In the genomic region with DNA sequence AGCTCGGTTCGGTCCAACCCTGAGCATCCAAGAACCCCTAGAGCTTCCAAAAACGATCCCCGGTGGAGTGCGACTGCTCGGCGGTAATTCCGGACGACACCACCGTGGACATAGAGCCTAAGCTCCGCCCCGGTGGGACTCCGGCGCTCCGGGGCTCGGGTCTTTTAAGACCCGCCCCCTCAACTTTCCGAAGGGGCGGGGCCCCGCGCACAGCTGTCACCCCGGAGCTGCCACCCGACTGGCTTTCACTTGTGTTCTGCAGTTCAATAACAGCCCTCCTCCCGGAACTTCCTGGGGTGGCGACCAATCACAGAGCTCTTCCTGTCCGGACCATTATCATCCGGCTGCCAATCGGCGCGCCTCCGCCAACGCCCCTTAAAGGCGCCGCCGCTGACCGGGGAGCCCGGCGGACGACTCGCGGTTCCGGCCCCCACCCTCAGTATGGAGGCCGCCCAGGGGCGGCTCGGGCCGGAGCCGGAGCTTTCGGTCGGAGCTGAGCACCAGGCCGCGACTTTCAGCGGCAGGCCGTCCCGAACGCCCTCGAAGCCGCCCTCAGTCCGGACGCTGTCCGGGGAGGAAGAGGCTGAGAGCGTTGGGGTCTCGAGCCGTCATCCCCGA, we compare ENCODE assay signal across 8 mouse cellular contexts. TPM values are rescaled to one million over a fixed set of nuclear protein-coding genes. Genes with fewer than 3 reads are reported as not detected.
DNase-seq lines count a peak whose midpoint lies in the region; ATAC-seq and TF ChIP-seq lines count a peak whose summit lies in the region.

TSS of gene Borcs6 (plus strand) at position 361 of the 618 bp plus-strand sequence.

- H3K4me3 ChIP-seq in C2C12 (ENCODE audit: insufficient read depth, poor library complexity, severe bottlenecking): peak within 1 kb of the TSS; percentile 93
- peak within 1 kb of the TSS; percentile 77 for H3K4me3 ChIP-seq in erythroblast, embryonic 14.5 days (replicated peaks)
- H3K4me3 ChIP-seq in heart, embryonic 12.5 days: peak within 1 kb of the TSS; percentile 79
- H3K4me3 ChIP-seq in liver, embryonic 12.5 days: peak within 1 kb of the TSS; percentile 92
- H3K4me3 ChIP-seq in stomach, embryonic 15.5 days (replicated peaks): peak within 1 kb of the TSS; percentile 92

- H3K36me3 ChIP-seq in C2C12 (ENCODE audit: control insufficient read depth, insufficient read depth): no peaks in the 10 kb centered on the region
- H3K36me3 ChIP-seq in erythroblast, embryonic 14.5 days (ENCODE audit: control insufficient read depth): peaks cover 7% of the 10 kb centered on the region
- H3K36me3 ChIP-seq in heart, embryonic 12.5 days: no peaks in the 10 kb centered on the region
- 0 out of 2 replicates have a peak, but pooled peaks cover 2% of the 10 kb centered on the region for H3K36me3 ChIP-seq in liver, embryonic 12.5 days
- no peaks in the 10 kb centered on the region for H3K36me3 ChIP-seq in stomach, embryonic 15.5 days

- no peaks in the 10 kb centered on the region for H3K79me3 ChIP-seq in C2C12 (ENCODE audit: low read depth)

- peak within 1 kb of the TSS; percentile 86 for H3K9ac ChIP-seq in heart, embryonic 12.5 days
- peak within 1 kb of the TSS; percentile 94 for H3K9ac ChIP-seq in liver, embryonic 12.5 days
- peak within 1 kb of the TSS; percentile 83 for H3K9ac ChIP-seq in stomach, embryonic 15.5 days

- H3K79me2 ChIP-seq in C2C12 (ENCODE audit: control insufficient read depth, insufficient read depth): peaks cover 9% of the 10 kb centered on the region

- H3K4me2 ChIP-seq in heart, embryonic 12.5 days: peak within 1 kb of the TSS; percentile 94
- H3K4me2 ChIP-seq in liver, embryonic 12.5 days: peak within 1 kb of the TSS; percentile 91
- peak within 1 kb of the TSS; percentile 82 for H3K4me2 ChIP-seq in stomach, embryonic 15.5 days

- H3K27ac ChIP-seq in heart, embryonic 12.5 days (ENCODE audit: poor library complexity, severe bottlenecking): peak within 1 kb of the TSS; percentile 95
- H3K27ac ChIP-seq in liver, embryonic 12.5 days: peak within 1 kb of the TSS; percentile 90
- peak within 1 kb of the TSS; percentile 94 for H3K27ac ChIP-seq in stomach, embryonic 15.5 days

- H3K4me1 ChIP-seq in erythroblast, embryonic 14.5 days (ENCODE audit: control insufficient read depth): peaks cover 60% of the 10 kb centered on the region
- H3K4me1 ChIP-seq in heart, embryonic 12.5 days (replicated peaks): peaks cover 24% of the 10 kb centered on the region
- H3K4me1 ChIP-seq in liver, embryonic 12.5 days: peaks cover 41% of the 10 kb centered on the region
- peaks cover 18% of the 10 kb centered on the region for H3K4me1 ChIP-seq in stomach, embryonic 15.5 days

- no peaks in the 10 kb centered on the region for H3K9me3 ChIP-seq in erythroblast, embryonic 14.5 days (ENCODE audit: control insufficient read depth, low read length)
- no peaks in the 10 kb centered on the region for H3K9me3 ChIP-seq in heart, embryonic 12.5 days (replicated peaks)
- no peaks in the 10 kb centered on the region for H3K9me3 ChIP-seq in liver, embryonic 12.5 days (replicated peaks)
- no peaks in the 10 kb centered on the region for H3K9me3 ChIP-seq in stomach, embryonic 15.5 days

- peak; percentile 100 for DNase-seq in brain, embryonic 14.5 days (ENCODE audit: low read depth)
- peak; percentile 96 for DNase-seq in kidney, postnatal 10 days
- DNase-seq in natural killer cell, adult 2 months (ENCODE audit: low spot score in 2 of 2): peak; percentile 92 to 94

- no peak for TF ChIP-seq CTCF in C2C12 (IDR thresholded peaks at IDR 0.05; ENCODE audit: control insufficient read depth, insufficient read depth, insufficient read length)
- TF ChIP-seq CTCF in brain, embryonic 14.5 days (IDR thresholded peaks at IDR 0.05; ENCODE audit: borderline replicate concordance, extremely low read depth, insufficient read depth, insufficient read length): no peak

- H3ac ChIP-seq in C2C12 (ENCODE audit: control insufficient read depth, insufficient read length, low read depth): peak within 1 kb of the TSS; percentile 93

- WGBS in heart, embryonic 12.5 days: under 1% methylated on average over 64 of the region's 64 CpGs
- WGBS in liver, embryonic 12.5 days (ENCODE audit: insufficient replicate concordance): under 1% methylated on average over 64 of the region's 64 CpGs
- under 1% methylated on average over 64 of the region's 64 CpGs for WGBS in stomach, embryonic 15.5 days

- peak; percentile 92 for ATAC-seq in heart, embryonic 12.5 days (ENCODE audit: insufficient number of reproducible peaks, low FRiP score)
- ATAC-seq in liver, embryonic 12.5 days: peak; percentile 86
- ATAC-seq in stomach, embryonic 15.5 days (ENCODE audit: insufficient read depth, low FRiP score, low read depth): peak; percentile 92

- TF ChIP-seq POLR2A in brain, embryonic 14.5 days (IDR thresholded peaks at IDR 0.05; ENCODE audit: borderline replicate concordance, extremely low read depth, insufficient read depth, insufficient read length, poor library complexity, severe bottlenecking): peak; percentile 76

- no peaks in the 10 kb centered on the region for H3K27me3 ChIP-seq in C2C12 (ENCODE audit: control insufficient read depth, insufficient read depth, insufficient read length)
- H3K27me3 ChIP-seq in erythroblast, embryonic 14.5 days (ENCODE audit: control insufficient read depth): no peaks in the 10 kb centered on the region
- no peaks in the 10 kb centered on the region for H3K27me3 ChIP-seq in heart, embryonic 12.5 days (replicated peaks)
- H3K27me3 ChIP-seq in liver, embryonic 12.5 days (replicated peaks): no peaks in the 10 kb centered on the region
- no peaks in the 10 kb centered on the region for H3K27me3 ChIP-seq in stomach, embryonic 15.5 days (replicated peaks)

TF ChIP-seq in C2C12, 6 proteins besides CTCF, POLR2A, EP300 and RAD21:
- no peak for TF ChIP-seq CEBPB (IDR thresholded peaks at IDR 0.05; ENCODE audit: low read depth)
- no peak for TF ChIP-seq MYOG (IDR thresholded peaks at IDR 0.05; ENCODE audit: control insufficient read depth, extremely low read depth, insufficient read length)
- no peak for TF ChIP-seq USF1 (IDR thresholded peaks at IDR 0.05; ENCODE audit: low read depth)
- TF ChIP-seq FOSL1 (IDR thresholded peaks at IDR 0.05; ENCODE audit: insufficient read depth, low read length, poor library complexity, severe bottlenecking): no peak
- no peak for TF ChIP-seq MAX (IDR thresholded peaks at IDR 0.05)
- no peak for TF ChIP-seq MYOD1 (IDR thresholded peaks at IDR 0.05; ENCODE audit: control insufficient read depth, insufficient read length, low read depth)
TF ChIP-seq in C2C12: peak in this region for 0.

RNA-seq across cellular contexts. Expression of gene Borcs6, which starts in this region (rescaled TPM):
- polyA plus RNA-seq in C2C12 (2012; fragmentation: generic; extraction: Trizol): 14.3 TPM
- polyA plus RNA-seq in brain, embryonic 14.5 days (2012; rRNA removed): 19.6 and 22.1 TPM in 2 replicates
- 2.0 and 2.4 TPM in 2 replicates for polyA plus RNA-seq in erythroblast, embryonic 14.5 days (2012)
- 10.7 and 13.6 TPM in 2 replicates for polyA plus RNA-seq in heart, embryonic 12.5 days (2016; fragmentation: Nextera tagmentation; extraction: Ambion mirVana)
- polyA plus RNA-seq in liver, embryonic 12.5 days (2016; fragmentation: Nextera tagmentation; extraction: Ambion mirVana): 5.3 and 6.1 TPM in 2 replicates
- polyA plus RNA-seq in stomach, embryonic 15.5 days (2015; fragmentation: Nextera tagmentation; extraction: Ambion mirVana): 10.3 and 10.7 TPM in 2 replicates

Comparison
In these comparisons a context has a peak if more than half of its experiments do, and no peak if none do; other contexts are left out.
1. Peak in every context shown above with its lines: DNase-seq, ATAC-seq, H3K4me3 ChIP-seq and H3K27ac ChIP-seq.